Mouse (Mus musculus) Patski (cell line): ENCODE data around the gene Btbd3. TPM values are rescaled to one million over a fixed set of nuclear protein-coding genes. Genes with fewer than 3 reads are reported as not detected.

Experiments used
- ATAC-seq: fragments of 100-300 bp; one replicate; pipeline ENCODE4 v1.8.0; 2021
- CTCF ChIA-PET: fragments of 350-600 bp; sonication (Branson Sonifier 250); formaldehyde crosslinking; loops from one replicate; lab custom pipeline; 2022; ENCODE audit warnings: inconsistent platforms; lab: Charles Lee
- POLR2A ChIA-PET: fragments of 350-600 bp; sonication (Branson Sonifier 250); formaldehyde crosslinking; loops from one replicate; lab custom pipeline; 2022; ENCODE audit warnings: antibody characterized with exemption, inconsistent platforms; lab: Charles Lee
- DNase-seq: peaks from one replicate; pipeline ENCODE4 v3.0.0-alpha.2; 2011; ENCODE audit warnings: low read depth, low spot score
- H3K27me3 ChIP-seq: fragments of 371-371 bp; one replicate; pipeline ENCODE4 v1.5.1; 2021
- CTCF ChIP-seq: fragments of 100-300 bp; IDR thresholded peaks from one replicate; pipeline ENCODE4 v1.5.1; 2021
- in situ Hi-C: fragments of 300-500 bp; cut with MboI; formaldehyde crosslinking; loops from 3 replicates; pipeline ENCODE4 v1.11.1; 2018; ENCODE audit warnings: low pct_unique_long_range_greater_than_20kb, mixed read lengths
- polyA plus RNA-seq: library from polyadenylated mRNA; unstranded; gene quantifications from one replicate; pipeline ENCODE4 v1.2.3, GENCODE M21; 2021

Gene Btbd3
- polyA plus RNA-seq, 1 experiment from 2014 or later: 12.2 TPM

DNA sequence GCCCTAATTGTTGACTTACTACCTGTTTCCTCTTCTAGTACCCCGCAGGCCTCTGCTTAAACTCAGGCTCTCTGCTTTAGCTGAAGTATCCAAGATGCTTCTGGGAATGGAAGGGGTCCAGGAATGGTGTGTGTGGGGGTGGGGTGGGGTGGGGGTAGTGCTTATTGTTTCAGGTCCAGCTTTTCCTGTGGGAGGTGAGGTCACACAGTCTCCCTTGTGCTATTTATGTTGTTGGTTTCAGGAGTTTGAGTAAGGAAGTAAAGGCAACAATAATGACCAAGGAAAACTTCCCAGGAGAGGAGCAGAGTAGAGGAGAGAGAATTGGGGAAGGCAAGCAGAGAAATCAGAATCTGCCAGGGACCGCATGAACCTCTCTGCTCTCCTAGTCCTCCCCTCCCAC, 128.4 kb downstream of the Btbd3 start:
- no peak for ATAC-seq
- in situ Hi-C loops: no loop called here
- CTCF ChIA-PET: no interaction called here
- TF ChIP-seq CTCF: no peak
- POLR2A ChIA-PET: no interaction called here
- no peaks in the 10 kb centered on the region for H3K27me3 ChIP-seq
- DNase-seq: no peak

DNA sequence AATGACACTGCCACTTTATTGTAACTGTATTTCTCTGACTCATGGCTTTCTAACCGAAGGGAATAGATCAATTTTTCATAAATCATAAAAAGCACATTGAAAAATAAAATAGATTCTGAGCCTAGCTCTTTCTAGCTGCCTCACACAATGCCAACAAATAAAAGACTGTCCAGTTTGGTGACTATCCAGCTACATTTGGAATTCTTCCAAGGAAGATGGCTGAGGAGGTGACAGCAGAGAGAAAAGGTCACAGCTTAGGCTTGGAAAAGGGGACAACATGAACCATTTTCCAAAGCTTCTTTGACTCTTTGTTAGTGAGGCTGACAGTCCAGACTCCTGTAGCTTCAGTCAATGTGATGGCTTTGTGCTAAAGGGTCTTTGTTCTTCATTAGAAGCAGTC, 132.2 kb downstream of the Btbd3 start:
- no peak for TF ChIP-seq CTCF
- in situ Hi-C loops: no loop called here
- ChIA-PET CTCF (interaction anchor here (1.6 kb wide), 1 partner anchor 14 kb away, joined by 4 read pairs; no protein-coding TSS in a partner anchor), POLR2A (no interaction called here)
- H3K27me3 ChIP-seq: no peaks in the 10 kb centered on the region
- no peak for ATAC-seq
- no peak for DNase-seq

DNA sequence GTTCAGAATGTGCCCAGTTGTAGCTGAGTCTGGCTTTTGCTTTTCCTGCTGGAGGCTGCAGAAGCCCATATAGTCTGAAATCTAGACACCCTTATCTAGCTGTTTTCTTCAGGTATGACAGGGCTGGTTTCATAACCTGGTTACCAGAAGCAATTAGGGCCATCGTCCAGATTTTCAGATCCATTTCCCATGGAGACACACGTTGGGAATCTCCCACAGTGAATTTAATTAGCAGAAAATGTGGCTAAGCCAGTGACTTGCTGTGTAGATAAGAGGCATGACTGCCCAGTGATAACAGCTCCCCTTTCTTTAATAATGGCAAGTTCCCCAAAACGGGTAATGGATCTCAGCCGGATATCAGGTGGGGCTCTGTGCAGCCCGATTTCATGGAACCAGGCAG, 146.7 kb downstream of the Btbd3 start:
- peaks cover 7% of the 10 kb centered on the region for H3K27me3 ChIP-seq
- POLR2A ChIA-PET: interaction anchor here (0.5 kb wide), 1 partner anchor 334 kb away, joined by 3 read pairs; no protein-coding TSS in a partner anchor
- CTCF ChIA-PET: no interaction called here
- in situ Hi-C loops: no loop called here
- no peak for TF ChIP-seq CTCF
- no peak for DNase-seq
- no peak for ATAC-seq

DNA sequence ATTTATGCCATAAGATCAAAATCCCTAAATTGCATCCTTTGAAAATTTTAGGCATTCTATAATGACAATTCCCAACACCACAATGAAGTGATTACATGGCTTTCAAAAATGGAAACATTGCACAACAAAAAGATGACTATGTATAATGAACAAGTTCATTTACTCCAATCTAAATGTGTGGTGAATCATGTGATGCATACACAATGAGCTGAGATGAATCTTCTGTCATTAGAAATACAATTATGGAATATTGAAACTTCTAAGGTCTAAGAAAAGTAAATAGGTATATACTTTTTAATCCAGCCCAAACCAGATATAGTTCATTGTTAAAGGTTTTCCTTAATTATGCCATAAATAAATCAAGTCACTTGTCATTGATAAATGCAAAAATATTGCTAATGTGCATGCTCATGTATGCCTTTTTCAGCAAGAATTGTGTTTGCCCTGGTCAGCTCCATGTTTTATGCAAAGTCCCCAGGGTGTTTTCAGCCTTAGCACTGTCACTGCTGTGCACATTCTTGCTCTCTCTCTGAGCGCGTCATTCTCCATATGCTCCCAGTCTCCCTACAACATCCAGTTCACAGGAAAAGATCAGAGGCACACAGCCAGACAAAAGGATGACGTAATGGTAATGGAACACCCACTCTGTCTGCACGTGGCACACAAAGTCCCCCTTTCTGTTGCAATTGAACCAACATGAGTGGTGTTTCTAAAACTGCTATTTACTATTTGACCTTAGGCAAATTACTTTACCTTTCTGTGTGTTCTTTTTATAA, 149.6 kb downstream of the Btbd3 start:
- no peak for ATAC-seq
- ChIA-PET POLR2A (no interaction called here), CTCF (no interaction called here)
- H3K27me3 ChIP-seq: peaks cover 5% of the 10 kb centered on the region
- DNase-seq: no peak
- no peak for TF ChIP-seq CTCF
- in situ Hi-C loops: no loop called here

DNA sequence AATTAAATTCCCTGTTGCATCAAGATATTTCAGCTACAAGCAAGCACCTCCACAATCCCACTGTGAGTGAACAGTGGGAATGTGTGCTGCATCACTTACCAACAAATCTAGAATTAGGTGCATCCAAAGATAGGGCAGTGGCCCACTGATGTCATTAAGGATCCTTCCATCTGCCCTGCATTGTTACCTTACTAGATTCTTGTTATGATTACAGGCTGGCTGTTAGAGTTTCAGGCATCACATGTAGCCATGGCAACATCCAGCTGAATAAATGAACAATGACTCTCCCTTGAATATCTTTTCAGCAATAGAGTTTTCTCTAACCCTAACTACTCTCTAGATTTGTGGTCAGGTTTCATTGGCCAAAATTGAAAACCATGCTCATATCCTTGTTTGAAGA, 150.3 kb downstream of the Btbd3 start:
- no peak for TF ChIP-seq CTCF
- DNase-seq: no peak
- peaks cover 5% of the 10 kb centered on the region for H3K27me3 ChIP-seq
- POLR2A ChIA-PET: no interaction called here
- CTCF ChIA-PET: no interaction called here
- in situ Hi-C loops: no loop called here
- ATAC-seq: no peak

DNA sequence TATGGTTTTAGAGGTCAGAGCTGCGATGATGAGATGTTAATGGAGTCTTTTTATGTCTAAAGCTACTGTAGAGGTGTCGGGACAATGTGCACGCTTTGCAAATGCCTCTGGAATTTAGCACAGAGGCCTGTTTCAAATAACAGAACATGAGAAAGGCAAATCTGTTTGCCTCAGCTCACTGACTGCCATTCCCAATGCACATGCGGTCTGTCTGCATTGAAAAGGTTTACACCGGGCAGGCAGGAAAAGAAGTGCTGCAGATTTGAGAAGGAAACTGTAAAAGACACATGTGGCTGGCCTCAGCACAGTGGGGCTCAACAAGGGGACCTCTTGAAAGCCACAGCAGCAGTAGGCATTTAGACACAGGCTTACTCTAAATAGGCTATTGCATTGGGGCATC, 156.2 kb downstream of the Btbd3 start:
- ChIA-PET CTCF (no interaction called here), POLR2A (no interaction called here)
- H3K27me3 ChIP-seq: peaks cover 3% of the 10 kb centered on the region
- no peak for TF ChIP-seq CTCF
- ATAC-seq (no peak), DNase-seq (no peak)
- in situ Hi-C loops: no loop called here

DNA sequence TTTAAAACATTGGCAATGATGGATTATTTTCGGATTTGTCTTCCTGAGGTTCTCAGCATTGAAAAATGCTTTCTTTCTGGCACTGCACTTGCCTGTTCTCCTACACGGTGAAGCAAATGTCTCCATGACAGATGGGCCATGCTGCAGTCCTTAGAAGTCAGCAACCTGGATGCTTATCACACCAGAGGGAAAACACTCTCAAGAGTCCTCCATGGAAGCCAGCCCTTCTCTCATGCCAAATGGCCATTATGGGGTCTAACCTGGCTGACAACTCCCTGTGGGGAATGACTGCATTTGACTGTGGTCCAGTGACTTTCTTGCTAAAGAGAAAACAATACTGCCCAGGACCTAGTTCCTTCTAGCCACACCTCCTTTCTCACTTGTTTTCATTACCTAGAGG, 166.0 kb downstream of the Btbd3 start:
- in situ Hi-C loops: no loop called here
- H3K27me3 ChIP-seq: peaks cover 13% of the 10 kb centered on the region
- CTCF ChIA-PET: no interaction called here
- POLR2A ChIA-PET: no interaction called here
- no peak for ATAC-seq
- TF ChIP-seq CTCF: no peak
- DNase-seq: no peak

DNA sequence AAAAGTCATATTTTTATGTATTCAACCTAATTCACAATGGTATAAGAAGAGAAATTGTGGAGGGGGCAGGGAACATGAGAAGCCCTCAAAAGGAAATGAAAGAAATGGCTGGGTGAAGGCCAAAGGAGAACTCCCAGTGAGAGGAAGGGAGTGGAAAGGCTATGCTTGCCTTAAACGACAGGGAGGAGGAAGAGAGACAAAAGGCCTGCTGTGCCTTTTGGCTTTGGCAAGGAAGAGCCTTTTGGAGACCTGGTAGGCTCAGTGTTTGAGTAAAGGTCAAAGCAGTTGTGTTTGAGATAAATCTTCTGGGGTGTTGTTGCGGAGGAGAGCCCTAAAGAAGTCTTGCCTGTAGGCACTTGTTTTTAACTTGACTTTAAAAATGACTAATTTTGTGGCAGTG, 175.6 kb downstream of the Btbd3 start:
- DNase-seq (no peak), ATAC-seq (no peak)
- ChIA-PET POLR2A (no interaction called here), CTCF (no interaction called here)
- in situ Hi-C loops: no loop called here
- H3K27me3 ChIP-seq: no peaks in the 10 kb centered on the region
- no peak for TF ChIP-seq CTCF

DNA sequence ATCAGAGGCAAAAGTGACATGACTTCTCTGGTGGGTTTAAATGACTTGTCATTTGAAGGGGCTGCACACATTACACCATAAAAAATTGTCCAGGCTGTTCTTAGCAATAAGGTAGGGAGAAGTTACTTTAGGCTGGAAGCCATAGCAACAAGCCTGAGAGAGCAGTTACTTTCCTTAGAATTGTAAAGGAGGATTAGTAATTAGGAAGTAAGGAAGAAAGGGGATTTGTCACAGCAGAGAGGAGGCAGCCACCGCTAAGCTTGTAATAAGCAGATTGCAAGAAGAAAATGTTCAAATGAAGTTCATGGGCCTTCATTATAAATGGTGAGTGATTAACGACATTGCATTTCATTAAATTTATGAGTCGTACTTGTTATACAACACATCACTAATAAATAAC, 190.1 kb downstream of the Btbd3 start:
- ATAC-seq (no peak), DNase-seq (no peak)
- CTCF ChIA-PET: interaction anchor here (2.2 kb wide), 1 partner anchor 10 kb away, joined by 7 read pairs; no protein-coding TSS in a partner anchor
- no peaks in the 10 kb centered on the region for H3K27me3 ChIP-seq
- no peak for TF ChIP-seq CTCF
- in situ Hi-C loops: no loop called here
- POLR2A ChIA-PET: no interaction called here

DNA sequence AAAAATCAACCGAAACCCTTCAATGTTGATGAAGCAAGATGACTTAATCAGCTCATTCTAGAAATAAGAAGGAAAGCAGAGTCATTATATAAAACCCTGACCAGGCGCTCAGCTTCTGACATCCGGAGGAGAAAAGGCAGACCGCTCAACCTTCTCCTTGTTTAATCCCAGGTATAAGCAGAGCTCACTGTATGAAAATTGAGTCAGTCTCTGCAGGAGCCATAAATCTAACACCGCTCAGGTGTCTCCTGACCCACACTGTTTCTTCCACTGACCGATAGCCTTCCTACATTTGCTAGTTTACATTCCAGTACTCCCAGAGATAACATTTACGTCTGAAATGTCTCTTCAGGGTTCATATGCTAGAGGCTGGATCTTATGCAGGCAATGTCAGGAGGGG, 190.6 kb downstream of the Btbd3 start:
- CTCF ChIA-PET: interaction anchor here (2.2 kb wide), 1 partner anchor 10 kb away, joined by 7 read pairs; no protein-coding TSS in a partner anchor
- H3K27me3 ChIP-seq: no peaks in the 10 kb centered on the region
- in situ Hi-C loops: no loop called here
- ATAC-seq (no peak), DNase-seq (no peak)
- no peak for TF ChIP-seq CTCF
- POLR2A ChIA-PET: no interaction called here

DNA sequence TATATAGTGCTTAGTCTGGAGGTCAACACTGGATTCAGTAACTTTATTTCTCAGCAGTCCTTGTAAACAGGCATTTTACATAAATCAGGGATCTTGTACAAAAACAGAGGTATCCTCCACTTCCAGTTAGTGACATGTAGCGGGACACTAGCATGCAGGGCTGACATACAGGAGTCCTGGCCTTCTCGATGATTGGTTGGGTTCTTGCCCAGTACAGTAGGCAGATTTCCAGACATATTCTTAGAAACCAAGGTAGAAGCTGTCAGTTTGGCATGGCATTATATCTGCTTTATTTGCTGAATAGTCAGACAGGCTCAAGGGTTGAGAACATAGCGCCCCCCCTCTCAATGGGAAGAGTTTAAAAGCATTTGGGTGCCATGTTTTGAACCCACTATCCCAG, 191.3 kb downstream of the Btbd3 start:
- ATAC-seq (no peak), DNase-seq (no peak)
- in situ Hi-C loops: no loop called here
- CTCF ChIA-PET: interaction anchor here (2.2 kb wide), 1 partner anchor 9 kb away, joined by 7 read pairs; no protein-coding TSS in a partner anchor
- POLR2A ChIA-PET: no interaction called here
- no peaks in the 10 kb centered on the region for H3K27me3 ChIP-seq
- TF ChIP-seq CTCF: no peak
